Mouse (Mus musculus): Measurements from ENCODE around the gene Rbm15b. TPM values are rescaled to one million over a fixed set of nuclear protein-coding genes. Genes with fewer than 3 reads are reported as not detected.

Gene Rbm15b
- 33.4 and 39.2 TPM in 2 replicates for polyA plus RNA-seq (2016; fragmentation: Nextera tagmentation; extraction: Ambion mirVana)

DNA sequence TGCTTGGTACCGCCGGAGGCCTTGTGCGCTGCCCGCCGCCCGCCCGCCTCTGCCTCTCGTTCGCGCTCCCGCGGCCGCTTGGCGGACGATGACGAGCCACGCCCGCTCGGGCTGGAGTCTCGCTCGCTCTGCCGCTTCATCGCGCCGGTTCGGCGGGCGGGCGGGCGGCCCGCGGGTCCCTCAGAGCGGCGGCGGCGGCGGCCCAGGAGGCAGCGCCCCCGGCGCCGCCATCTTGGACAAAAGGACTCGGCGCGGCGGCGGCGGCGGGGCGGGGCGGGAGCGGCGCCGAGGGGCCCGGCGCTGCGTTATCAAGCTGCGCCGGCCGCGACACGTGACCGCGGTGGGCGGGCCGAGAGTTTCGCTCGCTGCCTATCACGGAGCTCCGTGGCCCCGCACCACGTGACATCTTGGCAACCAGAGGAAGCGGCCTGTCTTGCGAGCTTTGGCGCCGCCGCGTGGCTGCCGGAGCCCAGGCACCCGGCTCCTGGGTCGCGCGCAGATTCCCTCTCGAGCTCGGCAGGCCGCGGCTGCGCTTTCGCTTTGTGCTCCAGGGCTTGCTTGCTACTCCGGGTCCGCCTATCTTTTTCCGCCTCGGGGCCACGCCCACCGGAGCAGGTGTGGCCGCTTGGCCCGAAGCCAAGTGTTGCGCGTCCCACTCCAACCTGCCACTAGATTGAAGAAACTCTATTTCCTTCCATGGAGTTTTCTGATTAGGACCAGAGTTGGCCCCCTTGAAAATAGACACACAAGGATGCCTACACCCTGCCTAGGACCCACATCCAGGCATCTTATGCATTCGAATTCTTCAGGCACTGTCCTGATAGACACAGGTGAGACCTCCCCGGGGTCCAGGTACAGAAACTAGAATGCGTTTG, at the start of gene Rbm15b:
Rbm15b (minus strand) TSS at position 601 of the 875 bp plus-strand sequence.
- no peaks in the 10 kb centered on the region for H3K27me3 ChIP-seq
- peak within 1 kb of the TSS; percentile 95 for H3K4me2 ChIP-seq (replicated peaks)
- peak within 1 kb of the TSS; percentile 91 for H3K27ac ChIP-seq (replicated peaks)
- peaks cover 66% of the 10 kb centered on the region for H3K4me1 ChIP-seq
- peak within 1 kb of the TSS; percentile 99 for H3K9ac ChIP-seq (replicated peaks)
- H3K36me3 ChIP-seq, result peaks cover 61% of the 10 kb centered on the region
- no peaks in the 10 kb centered on the region for H3K9me3 ChIP-seq
- WGBS, result 2% methylated on average over 86 of the region's 101 CpGs
- peak within 1 kb of the TSS; percentile 91 for H3K4me3 ChIP-seq
- ATAC-seq (ENCODE audit: low FRiP score, low read depth), result peak; percentile 67

DNA sequence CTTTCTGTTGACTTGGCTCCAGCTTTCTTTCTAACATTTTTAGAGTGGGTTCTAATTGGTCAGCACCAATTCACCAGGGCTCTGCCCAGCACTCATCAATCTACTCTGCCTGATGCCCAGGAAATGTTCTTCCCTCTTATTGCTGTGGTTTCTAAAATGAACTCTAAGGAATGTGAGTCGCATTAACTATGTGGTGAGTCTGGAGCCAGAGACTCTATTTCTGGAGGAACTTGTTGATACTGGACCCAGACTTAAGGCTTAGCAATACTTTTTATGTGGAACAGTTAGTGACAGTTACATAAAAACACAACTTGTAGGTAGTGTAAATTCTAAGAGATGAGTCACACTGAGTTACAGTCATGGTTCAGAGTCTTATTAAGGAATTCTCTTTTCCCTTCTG, 47.8 kb upstream of the Rbm15b start:
- Histone ChIP-seq H3K9me3 (no peaks in the 10 kb centered on the region), H3K27ac (replicated peaks) (no peak overlapping the region), H3K36me3 (peaks cover 9% of the 10 kb centered on the region), H3K4me3 (no peak overlapping the region), H3K9ac (replicated peaks) (no peak overlapping the region), H3K27me3 (no peaks in the 10 kb centered on the region), H3K4me1 (no peaks in the 10 kb centered on the region), H3K4me2 (replicated peaks) (no peak overlapping the region)
- WGBS, result 92% methylated on average over 1 of the region's 1 CpGs
- ATAC-seq (ENCODE audit: low FRiP score, low read depth), result no peak

DNA sequence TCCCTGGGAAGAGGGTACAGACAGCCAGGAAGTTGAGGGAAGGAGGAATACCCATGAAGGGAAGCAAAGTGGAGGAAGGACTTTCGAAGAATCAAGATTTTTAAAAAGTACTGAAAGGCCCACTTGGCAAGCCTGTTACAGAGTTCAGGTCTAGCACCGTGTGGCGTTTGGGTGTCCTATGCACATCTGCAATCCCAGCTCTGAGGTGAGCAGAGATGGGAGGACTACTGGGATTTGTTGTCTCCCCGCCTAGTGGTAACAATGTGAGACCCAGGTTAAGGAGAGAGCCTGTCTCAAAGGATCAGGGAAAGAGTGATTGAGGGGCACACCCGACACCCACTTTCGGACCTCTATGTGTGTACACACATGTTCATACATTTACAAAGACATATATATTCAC, 27.6 kb upstream of the Rbm15b start:
- Histone ChIP-seq H3K4me3 (no peak overlapping the region), H3K9me3 (no peaks in the 10 kb centered on the region), H3K4me2 (replicated peaks) (no peak overlapping the region), H3K36me3 (peaks cover 5% of the 10 kb centered on the region; the same call in 1 of the 2 replicates), H3K9ac (replicated peaks) (no peak overlapping the region), H3K4me1 (no peaks in the 10 kb centered on the region), H3K27ac (replicated peaks) (no peak overlapping the region), H3K27me3 (no peaks in the 10 kb centered on the region)
- WGBS, result 89% methylated on average over 6 of the region's 6 CpGs
- no peak for ATAC-seq (ENCODE audit: low FRiP score, low read depth)

DNA sequence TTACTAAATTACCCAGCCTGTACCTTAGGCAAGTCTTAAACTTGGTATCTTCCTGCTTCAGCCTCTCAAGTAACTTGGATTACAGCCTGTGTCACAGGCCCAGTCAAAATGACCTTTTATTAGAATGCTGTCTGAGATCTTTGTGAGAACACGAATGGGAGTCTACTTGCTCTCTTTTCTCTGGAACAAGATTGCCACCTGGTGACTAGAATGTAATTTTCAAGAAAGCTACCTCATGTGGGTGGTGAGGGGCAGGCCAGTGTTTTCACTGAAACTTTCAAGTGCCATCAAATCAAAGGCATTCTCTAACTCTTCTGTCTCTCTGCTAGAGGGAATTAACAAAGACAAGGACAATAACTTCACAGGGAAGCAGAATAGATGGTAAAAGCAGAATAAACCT, 26.5 kb upstream of the Rbm15b start:
- H3K4me3 ChIP-seq, result no peak overlapping the region
- no peak for ATAC-seq (ENCODE audit: low FRiP score, low read depth)
- no peaks in the 10 kb centered on the region for H3K27me3 ChIP-seq
- H3K27ac ChIP-seq (replicated peaks), result no peak overlapping the region
- 30% methylated on average over 1 of the region's 1 CpGs for WGBS
- H3K36me3 ChIP-seq, result peaks cover 5% of the 10 kb centered on the region; the same call in 1 of the 2 replicates
- H3K4me2 ChIP-seq (replicated peaks), result no peak overlapping the region
- H3K4me1 ChIP-seq, result no peaks in the 10 kb centered on the region
- no peaks in the 10 kb centered on the region for H3K9me3 ChIP-seq
- H3K9ac ChIP-seq (replicated peaks), result no peak overlapping the region

DNA sequence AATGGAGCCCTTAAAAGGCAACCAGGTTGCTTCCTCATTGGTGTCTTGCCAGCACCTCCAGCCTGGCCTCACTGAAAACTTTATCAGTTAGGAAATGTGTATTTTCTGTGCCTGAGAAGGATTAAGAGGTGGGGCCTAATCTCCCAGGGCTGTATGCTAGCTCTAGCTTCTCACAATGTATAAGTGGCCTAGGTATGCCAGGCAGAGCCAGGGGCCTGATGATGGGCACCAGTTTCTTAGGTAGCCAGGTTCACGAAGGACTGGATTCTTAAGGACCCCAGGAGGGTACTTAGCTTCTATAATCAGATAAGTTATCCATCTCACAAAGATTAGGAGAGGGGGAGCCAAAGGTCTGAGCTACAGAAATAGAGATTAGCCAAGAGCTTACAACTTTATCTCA, 24.4 kb upstream of the Rbm15b start:
- no peak overlapping the region for H3K4me2 ChIP-seq (replicated peaks)
- no peak overlapping the region for H3K9ac ChIP-seq (replicated peaks)
- no peaks in the 10 kb centered on the region for H3K4me1 ChIP-seq
- H3K4me3 ChIP-seq, result no peak overlapping the region
- WGBS, result 76% methylated on average over 1 of the region's 1 CpGs
- peaks cover 5% of the 10 kb centered on the region; the same call in 1 of the 2 replicates for H3K36me3 ChIP-seq
- H3K27ac ChIP-seq (replicated peaks), result no peak overlapping the region
- ATAC-seq (ENCODE audit: low FRiP score, low read depth), result no peak
- no peaks in the 10 kb centered on the region for H3K9me3 ChIP-seq
- H3K27me3 ChIP-seq, result no peaks in the 10 kb centered on the region

DNA sequence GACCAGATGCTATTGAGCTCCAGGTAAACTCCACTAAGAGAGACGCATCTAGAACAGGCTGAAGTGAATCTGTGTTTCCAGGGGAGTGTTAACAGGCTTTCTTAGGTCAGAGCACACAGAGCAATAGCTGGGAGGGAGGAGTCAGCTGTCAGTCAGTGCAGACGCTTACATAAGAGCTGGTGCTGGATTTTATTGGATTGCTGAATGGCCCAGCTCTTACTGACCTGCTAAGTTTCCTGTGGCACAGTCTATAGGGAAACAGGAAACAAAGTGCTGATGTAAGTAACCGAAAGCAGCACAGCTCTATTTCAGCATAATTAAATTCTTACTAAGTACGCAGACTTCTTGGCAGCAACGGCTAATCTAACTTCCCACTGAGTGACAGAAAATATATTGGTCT, 21.5 kb upstream of the Rbm15b start:
- H3K9ac ChIP-seq (replicated peaks), result no peak overlapping the region
- no peak for ATAC-seq (ENCODE audit: low FRiP score, low read depth)
- H3K9me3 ChIP-seq, result no peaks in the 10 kb centered on the region
- no peaks in the 10 kb centered on the region for H3K4me1 ChIP-seq
- H3K27ac ChIP-seq (replicated peaks), result no peak overlapping the region
- H3K4me2 ChIP-seq (replicated peaks), result no peak overlapping the region
- peaks cover 5% of the 10 kb centered on the region; the same call in 1 of the 2 replicates for H3K36me3 ChIP-seq
- no peaks in the 10 kb centered on the region for H3K27me3 ChIP-seq
- WGBS, result 55% methylated on average over 5 of the region's 5 CpGs
- no peak overlapping the region for H3K4me3 ChIP-seq

DNA sequence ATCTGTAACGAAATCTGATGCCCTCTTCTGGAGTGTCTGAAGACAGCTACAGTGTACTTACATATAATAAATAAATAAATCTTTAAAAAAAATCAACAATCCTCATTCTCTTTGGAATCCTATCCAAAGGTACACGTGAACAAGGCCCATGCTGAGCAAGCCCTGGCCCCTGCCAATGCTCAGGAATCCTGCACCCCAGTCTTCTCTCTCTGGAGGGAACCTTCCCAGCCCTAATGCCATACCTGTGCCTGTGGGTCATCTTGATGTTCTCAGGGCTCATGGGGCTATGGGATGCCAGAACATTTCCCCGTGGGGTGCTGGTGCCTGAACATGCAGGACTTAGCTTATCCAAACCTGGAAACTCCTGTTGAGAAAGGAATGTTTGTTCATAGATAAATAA, 20.9 kb upstream of the Rbm15b start:
- 83% methylated on average over 3 of the region's 3 CpGs for WGBS
- H3K27me3 ChIP-seq, result no peaks in the 10 kb centered on the region
- ATAC-seq (ENCODE audit: low FRiP score, low read depth), result no peak
- no peak overlapping the region for H3K4me3 ChIP-seq
- peaks cover 5% of the 10 kb centered on the region; the same call in 1 of the 2 replicates for H3K36me3 ChIP-seq
- H3K9ac ChIP-seq (replicated peaks), result no peak overlapping the region
- no peak overlapping the region for H3K27ac ChIP-seq (replicated peaks)
- H3K4me2 ChIP-seq (replicated peaks), result no peak overlapping the region
- no peaks in the 10 kb centered on the region for H3K9me3 ChIP-seq
- no peaks in the 10 kb centered on the region for H3K4me1 ChIP-seq

DNA sequence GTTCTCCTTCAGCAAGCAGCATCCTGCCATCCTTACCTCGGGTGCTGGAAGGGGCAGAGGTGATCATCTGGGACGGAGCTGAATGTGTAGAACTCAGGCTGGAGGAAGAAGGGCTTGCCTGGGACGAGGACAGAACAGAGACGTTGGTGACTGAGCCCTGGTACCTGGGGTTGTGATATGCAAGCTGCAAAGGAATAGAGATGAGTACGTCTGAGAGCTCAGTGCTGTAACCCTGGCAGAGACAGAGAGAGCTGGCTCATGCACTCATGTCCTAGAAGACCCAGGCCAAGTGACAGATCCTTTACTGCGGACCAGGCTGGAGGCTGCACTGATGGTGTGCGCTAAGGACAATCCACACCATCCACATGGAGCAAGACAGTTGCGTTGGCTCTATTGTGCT, 19.4 kb upstream of the Rbm15b start:
- Histone ChIP-seq H3K9ac (replicated peaks) (no peak overlapping the region), H3K27ac (replicated peaks) (no peak overlapping the region), H3K4me1 (no peaks in the 10 kb centered on the region), H3K4me2 (replicated peaks) (no peak overlapping the region), H3K27me3 (no peaks in the 10 kb centered on the region), H3K36me3 (no peaks in the 10 kb centered on the region), H3K4me3 (no peak overlapping the region), H3K9me3 (no peaks in the 10 kb centered on the region)
- WGBS, result 90% methylated on average over 8 of the region's 8 CpGs
- no peak for ATAC-seq (ENCODE audit: low FRiP score, low read depth)

DNA sequence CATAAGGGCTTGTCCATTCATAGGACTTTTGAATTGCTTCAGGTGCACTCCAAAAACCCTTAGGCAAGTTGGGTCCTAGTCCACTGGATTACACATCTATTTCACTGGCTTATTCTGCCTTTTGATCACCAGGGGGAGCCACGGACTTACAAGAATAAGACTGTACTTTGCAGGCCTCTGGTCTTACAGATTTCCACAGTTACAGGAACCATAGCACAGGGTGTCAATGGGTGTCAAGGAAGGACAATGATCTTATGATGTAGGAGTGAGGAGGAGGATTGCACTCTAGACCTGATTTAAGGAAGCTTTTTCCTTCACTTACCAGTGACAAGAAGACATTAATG, 16.5 kb upstream of the Rbm15b start:
- Histone ChIP-seq H3K4me3 (no peak overlapping the region), H3K36me3 (peaks cover 11% of the 10 kb centered on the region; the same call in 1 of the 2 replicates), H3K27ac (replicated peaks) (no peak overlapping the region), H3K4me2 (replicated peaks) (no peak overlapping the region), H3K27me3 (no peaks in the 10 kb centered on the region), H3K9me3 (no peaks in the 10 kb centered on the region), H3K4me1 (no peaks in the 10 kb centered on the region), H3K9ac (replicated peaks) (no peak overlapping the region)
- 11% methylated on average over 1 of the region's 1 CpGs for WGBS
- no peak for ATAC-seq (ENCODE audit: low FRiP score, low read depth)

DNA sequence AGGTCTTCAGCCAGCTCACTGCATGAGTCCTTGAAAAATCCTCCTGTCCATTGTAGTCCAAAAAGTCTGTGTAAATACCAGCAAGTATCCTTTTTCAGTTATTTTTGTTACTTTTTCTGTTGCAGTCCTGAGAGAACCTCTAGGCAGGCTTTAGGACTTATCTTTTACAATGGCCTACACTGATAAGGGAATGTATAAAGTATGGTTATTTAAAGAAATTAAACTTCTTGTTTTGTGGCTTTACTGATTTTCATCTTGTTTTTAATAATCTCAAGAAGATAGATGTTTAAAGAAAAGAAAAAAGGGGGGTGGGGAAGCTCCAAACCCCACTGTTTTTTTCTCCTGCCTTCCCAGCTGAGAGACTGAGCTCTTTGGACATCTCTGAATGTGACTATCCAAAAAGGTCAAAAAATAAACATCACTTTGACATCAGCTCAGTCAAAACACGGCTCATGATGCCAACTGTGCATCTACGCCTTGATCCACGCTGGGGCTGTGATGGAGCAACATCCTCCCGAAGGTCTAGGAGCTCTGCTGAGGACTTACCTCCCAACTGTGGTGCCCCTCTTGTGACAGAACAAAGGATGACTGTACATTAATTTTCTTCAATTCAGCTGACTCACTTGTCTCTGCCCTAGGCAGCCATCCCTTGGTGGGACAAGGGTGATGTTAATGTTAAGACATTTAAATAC, 16.0 kb upstream of the Rbm15b start:
- H3K4me2 ChIP-seq (replicated peaks), result no peak overlapping the region
- no peak overlapping the region for H3K4me3 ChIP-seq
- H3K27me3 ChIP-seq, result no peaks in the 10 kb centered on the region
- WGBS, result 81% methylated on average over 4 of the region's 4 CpGs
- H3K9ac ChIP-seq (replicated peaks), result no peak overlapping the region
- no peaks in the 10 kb centered on the region for H3K4me1 ChIP-seq
- peaks cover 11% of the 10 kb centered on the region; the same call in 1 of the 2 replicates for H3K36me3 ChIP-seq
- H3K27ac ChIP-seq (replicated peaks), result no peak overlapping the region
- H3K9me3 ChIP-seq, result no peaks in the 10 kb centered on the region
- ATAC-seq (ENCODE audit: low FRiP score, low read depth), result no peak

DNA sequence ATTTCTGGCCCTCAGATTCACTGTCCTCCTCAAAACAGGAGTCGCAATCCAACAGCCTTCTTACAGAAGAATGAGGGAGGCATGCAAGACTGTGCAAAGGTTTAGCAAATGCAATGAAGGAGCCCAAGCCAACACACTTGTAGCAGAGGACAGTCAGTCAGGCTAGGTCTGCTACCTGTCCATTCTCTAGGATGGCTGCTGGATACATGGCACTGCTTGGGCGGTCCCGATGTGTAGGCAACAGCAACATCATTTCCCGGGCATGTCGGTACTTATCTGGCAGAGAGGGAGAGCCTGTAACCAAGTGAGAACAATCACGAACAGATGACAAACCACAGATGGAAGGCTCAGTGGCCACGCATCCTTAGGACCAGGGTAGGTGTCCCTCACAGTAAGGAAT, 14.4 kb upstream of the Rbm15b start:
- Histone ChIP-seq H3K4me1 (no peaks in the 10 kb centered on the region), H3K27ac (replicated peaks) (no peak overlapping the region), H3K9ac (replicated peaks) (no peak overlapping the region), H3K4me3 (no peak overlapping the region), H3K27me3 (no peaks in the 10 kb centered on the region), H3K9me3 (no peaks in the 10 kb centered on the region), H3K36me3 (peaks cover 11% of the 10 kb centered on the region; the same call in 1 of the 2 replicates), H3K4me2 (replicated peaks) (no peak overlapping the region)
- WGBS, result 89% methylated on average over 7 of the region's 7 CpGs
- no peak for ATAC-seq (ENCODE audit: low FRiP score, low read depth)

DNA sequence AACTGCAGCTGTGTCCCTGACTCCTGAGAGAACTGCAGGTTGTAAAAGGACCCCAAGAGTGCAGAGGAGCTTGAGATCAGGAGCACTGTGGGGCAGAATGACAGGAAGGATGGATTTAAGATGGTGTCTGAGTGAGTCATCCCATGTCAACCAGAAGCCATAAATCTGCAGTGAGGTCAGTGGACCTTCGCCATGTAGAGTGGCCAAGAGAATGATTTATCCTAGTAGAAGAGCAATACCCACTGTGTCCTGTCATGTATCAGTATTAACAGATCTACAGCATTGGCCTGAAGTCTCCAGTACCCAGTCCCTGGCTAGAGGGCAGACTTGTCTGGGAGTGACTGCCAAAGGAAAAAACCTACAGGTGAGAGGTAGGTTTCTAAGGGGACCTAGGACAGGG, 11.7 kb upstream of the Rbm15b start:
- Histone ChIP-seq H3K9me3 (no peaks in the 10 kb centered on the region), H3K4me2 (replicated peaks) (no peak overlapping the region), H3K4me3 (no peak overlapping the region), H3K27ac (replicated peaks) (no peak overlapping the region), H3K9ac (replicated peaks) (no peak overlapping the region), H3K36me3 (peaks cover 13% of the 10 kb centered on the region), H3K27me3 (no peaks in the 10 kb centered on the region), H3K4me1 (no peaks in the 10 kb centered on the region)
- ATAC-seq (ENCODE audit: low FRiP score, low read depth), result no peak
- 81% methylated on average over 1 of the region's 1 CpGs for WGBS
